Mouse (Mus musculus): Measurements from ENCODE around the gene 2310011J03Rik. TPM values are rescaled to one million over a fixed set of nuclear protein-coding genes. Genes with fewer than 3 reads are reported as not detected.

The 2310011J03Rik gene
- total and polyA plus RNA-seq, 3 experiments = 34.6 to 46.8 (median 37.5) TPM

- no peak overlapping the region for H3K9ac ChIP-seq (ENCODE audit: insufficient read depth, low read depth)
- H3K27ac ChIP-seq (ENCODE audit: insufficient read depth, low read depth) = no peak overlapping the region
- H3K36me3 ChIP-seq (replicated peaks in 1 of 2; ENCODE audit: control insufficient read depth in 1 of 2, insufficient read depth in 1 of 2, low read length in 1 of 2) = peaks cover 8 to 29% of the 10 kb centered on the region in 2 experiments
- in situ Hi-C loops (cut with MboI; ENCODE audit: low pct_ligation_motif_present, low pct_unique_long_range_greater_than_20kb, low sequenced_read_pairs) = no loop called here
- no peak overlapping the region for H3K4me3 ChIP-seq (replicated peaks in 1 of 3; ENCODE audit: low read depth in 2 of 3, low read length in 2 of 3, poor library complexity in 1 of 3)
- no peaks in the 10 kb centered on the region for H3K9me3 ChIP-seq (replicated peaks; ENCODE audit: low read length)
- H3K4me1 ChIP-seq (ENCODE audit: control insufficient read depth in 1 of 2, insufficient read depth in 2 of 2) = peaks cover 9 to 16% of the 10 kb centered on the region in 2 experiments
- H3K27me3 ChIP-seq (replicated peaks) = peaks cover 19% of the 10 kb centered on the region
- no peaks in the 10 kb centered on the region for H3K79me2 ChIP-seq (replicated peaks; ENCODE audit: control insufficient read depth, extremely low read depth, insufficient read depth, poor library complexity, severe bottlenecking)
- TF ChIP-seq HCFC1 (IDR thresholded peaks at IDR 0.05; ENCODE audit: low read depth, low read length) (no peak), USF1 (IDR thresholded peaks at IDR 0.05; ENCODE audit: low read depth, low read length) (no peak), NELFE (IDR thresholded peaks at IDR 0.05; ENCODE audit: low read depth, low read length) (no peak), ELF1 (IDR thresholded peaks at IDR 0.05; ENCODE audit: low read depth, low read length) (no peak), JUN (IDR thresholded peaks at IDR 0.05; ENCODE audit: insufficient read depth, low read depth, low read length) (no peak), SMC3 (IDR thresholded peaks at IDR 0.05; ENCODE audit: low read depth, low read length) (no peak), POLR2AphosphoS2 (IDR thresholded peaks at IDR 0.05; ENCODE audit: low read depth, low read length) (no peak), BHLHE40 (IDR thresholded peaks at IDR 0.05; ENCODE audit: low read depth, low read length) (no peak), EP300 (IDR thresholded peaks at IDR 0.05; ENCODE audit: low read length) (no peak)
- no peak overlapping the region for H3K4me2 ChIP-seq (ENCODE audit: insufficient read depth, low read depth, poor library complexity, severe bottlenecking)
- DNase-seq (ENCODE audit: extremely low read depth) = no peak
- dilution Hi-C loops (cut with MboI; ENCODE audit: extremely low pct_ligation_motif_present, extremely low pct_unique_long_range_greater_than_20kb, low sequenced_read_pairs) = no loop called here
Measured at GRCm38 (mm10) chr10:80312586-80313504, 7.5 kb downstream of the 2310011J03Rik start.

- no peak overlapping the region for H3K4me2 ChIP-seq (ENCODE audit: insufficient read depth, low read depth, poor library complexity, severe bottlenecking)
- no peaks in the 10 kb centered on the region for H3K79me2 ChIP-seq (replicated peaks; ENCODE audit: control insufficient read depth, extremely low read depth, insufficient read depth, poor library complexity, severe bottlenecking)
- dilution Hi-C loops (cut with MboI; ENCODE audit: extremely low pct_ligation_motif_present, extremely low pct_unique_long_range_greater_than_20kb, low sequenced_read_pairs) (no loop called here), in situ Hi-C loops (cut with MboI; ENCODE audit: low pct_ligation_motif_present, low pct_unique_long_range_greater_than_20kb, low sequenced_read_pairs) (no loop called here)
- H3K27me3 ChIP-seq (replicated peaks) = peaks cover 32% of the 10 kb centered on the region
- H3K27ac ChIP-seq (ENCODE audit: insufficient read depth, low read depth) = no peak overlapping the region
- no peak for DNase-seq (ENCODE audit: extremely low read depth)
- H3K4me3 ChIP-seq (replicated peaks in 1 of 3; ENCODE audit: low read depth in 2 of 3, low read length in 2 of 3, poor library complexity in 1 of 3) = no peak overlapping the region
- no peak overlapping the region for H3K9ac ChIP-seq (ENCODE audit: insufficient read depth, low read depth)
- peaks cover 0 to 16% of the 10 kb centered on the region in 2 experiments for H3K36me3 ChIP-seq (replicated peaks in 1 of 2; ENCODE audit: control insufficient read depth in 1 of 2, insufficient read depth in 1 of 2, low read length in 1 of 2)
- peaks cover 0 to 3% of the 10 kb centered on the region in 2 experiments; a peak in 2 of 4 replicates for H3K4me1 ChIP-seq (ENCODE audit: control insufficient read depth in 1 of 2, insufficient read depth in 2 of 2)
- TF ChIP-seq USF1 (IDR thresholded peaks at IDR 0.05; ENCODE audit: low read depth, low read length) (no peak), GABPA (IDR thresholded peaks at IDR 0.05; ENCODE audit: insufficient replicate concordance, low read depth, low read length) (no peak), IRF4 (IDR thresholded peaks at IDR 0.05; ENCODE audit: low read depth, low read length) (no peak), POLR2A (IDR thresholded peaks at IDR 0.05; ENCODE audit: low read depth, low read length) (no peak), ZMIZ1 (IDR thresholded peaks at IDR 0.05; ENCODE audit: low read depth, low read length) (no peak), RAD21 (IDR thresholded peaks at IDR 0.05; ENCODE audit: low read depth, low read length) (no peak), PAX5 (IDR thresholded peaks at IDR 0.05; ENCODE audit: low read length) (no peak)
- no peaks in the 10 kb centered on the region for H3K9me3 ChIP-seq (replicated peaks; ENCODE audit: low read length)
Measured at GRCm38 (mm10) chr10:80311560-80311959, 8.8 kb downstream of the 2310011J03Rik start.

All from CH12.LX (cell line).